Mouse (Mus musculus) limb, embryonic 11.5 days (tissue): ENCODE measurements at regions not wholly inside any gene's neighbourhood (a gene's known extent, or its start where the extent isn't known, plus 50 kb on each side); places are given as distances from the start of the nearest gene placed in this dataset.
"Not testable (repeated sequence)": the region's sequence is repeated elsewhere in the genome, so short reads cannot be mapped to it uniquely, and the experiment has no call there.

Experiments
- ATAC-seq: fragments of 200-750 bp; cut with Nextera tagmentation; 2 replicates; pipeline ENCODE4 v1.8.0; 2017; ENCODE audit warnings: low read depth; ENCODE audit not compliant: insufficient number of reproducible peaks, low FRiP score, low TSS enrichment
- DNase-seq: peaks from one replicate; pipeline ENCODE4 v3.0.0-alpha.2; 2015; ENCODE audit warnings: low spot score
- H3K27ac ChIP-seq: fragments of 300-500 bp; sonication (generic); replicated peaks from 2 replicates; pipeline ENCODE4 v1.5.1; 2014; ENCODE audit warnings: low read depth, mild to moderate bottlenecking, low read length
- H3K27me3 ChIP-seq: fragments of 300-500 bp; sonication (generic); 2 replicates; pipeline ENCODE4 v1.6.1; 2014; ENCODE audit warnings: mild to moderate bottlenecking, low read length, mixed read lengths; ENCODE audit not compliant: control insufficient read depth, insufficient read depth
- H3K36me3 ChIP-seq: fragments of 300-500 bp; sonication (generic); 2 replicates; pipeline ENCODE4 v1.6.1; 2014; ENCODE audit warnings: mild to moderate bottlenecking, low read length, moderate library complexity, mixed read lengths; ENCODE audit not compliant: control insufficient read depth, insufficient read depth
- H3K4me1 ChIP-seq: fragments of 300-500 bp; sonication (generic); 2 replicates; pipeline ENCODE4 v1.6.1; 2014; ENCODE audit warnings: low read length, mixed read lengths; ENCODE audit not compliant: control insufficient read depth, insufficient read depth
- H3K4me2 ChIP-seq: fragments of 300-500 bp; sonication (generic); 2 replicates; pipeline ENCODE4 v1.6.1; 2014; ENCODE audit warnings: low read depth, mild to moderate bottlenecking, moderate library complexity; ENCODE audit not compliant: severe bottlenecking
- H3K4me3 ChIP-seq: fragments of 300-500 bp; sonication (generic); 2 replicates; pipeline ENCODE4 v1.5.1; 2014; ENCODE audit warnings: low read depth, low read length
- H3K9ac ChIP-seq: fragments of 300-500 bp; sonication (generic); 2 replicates; pipeline ENCODE4 v1.6.1; 2014; ENCODE audit warnings: mild to moderate bottlenecking, low read length
- H3K9me3 ChIP-seq: fragments of 300-500 bp; sonication (generic); 2 replicates; pipeline ENCODE4 v1.6.1; 2016; ENCODE audit warnings: low read length; ENCODE audit not compliant: control insufficient read depth
- WGBS: fragments of 180-500 bp; shearing (Covaris S2); extraction: QIAGEN DNeasy Blood & Tissue Kit; methylation state at CpG from one replicate; pipeline ENCODE4 v1.1.7; 2014; 5-methylcytosine and 5-hydroxymethylcytosine counted together

GRCm38 (mm10) chr2:3908192-3908591 lies 109.3 kb upstream of the Frmd4a start:
- Histone ChIP-seq H3K4me3 (no peak overlapping the region), H3K9ac (no peak overlapping the region), H3K27ac (no peak overlapping the region), H3K36me3 (no peaks in the 10 kb centered on the region), H3K27me3 (no peaks in the 10 kb centered on the region), H3K4me1 (no peaks in the 10 kb centered on the region), H3K9me3 (no peaks in the 10 kb centered on the region), H3K4me2 (no peak overlapping the region)
- 76% methylated on average over 3 of the region's 3 CpGs for WGBS
- no peak for ATAC-seq
- DNase-seq: no peak

- Histone ChIP-seq H3K9me3 (no peaks in the 10 kb centered on the region), H3K36me3 (no peaks in the 10 kb centered on the region), H3K9ac (no peak overlapping the region), H3K4me1 (no peaks in the 10 kb centered on the region), H3K27ac (no peak overlapping the region), H3K4me3 (no peak overlapping the region), H3K4me2 (no peak overlapping the region), H3K27me3 (no peaks in the 10 kb centered on the region)
- 81% methylated on average over 9 of the region's 9 CpGs for WGBS
- ATAC-seq (no peak), DNase-seq (no peak)
Observed at GRCm38 (mm10) chr2:3910086-3910891, 107.2 kb upstream of the Frmd4a start.

DNA sequence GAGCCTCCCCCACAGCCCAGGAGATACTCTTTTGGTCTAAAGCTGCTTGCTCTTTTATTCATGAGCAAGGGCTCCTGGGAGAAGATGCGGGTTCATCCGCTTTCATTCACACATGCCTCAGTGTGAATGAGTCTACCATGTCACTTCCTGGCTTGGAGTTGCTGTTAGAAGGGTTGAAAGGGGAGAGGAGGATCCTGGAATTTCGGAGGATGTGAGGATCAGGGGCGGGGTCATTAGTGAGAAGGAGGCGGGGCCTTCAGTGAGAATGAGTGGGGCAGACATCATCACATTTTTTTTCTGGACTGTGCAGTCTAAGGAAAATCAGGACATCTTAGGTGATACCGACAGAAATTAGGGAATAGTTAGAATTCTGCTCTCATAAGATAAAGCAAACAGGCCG lies 102.4 kb upstream of the Frmd4a start:
- Histone ChIP-seq H3K27ac (no peak overlapping the region), H3K9me3 (no peaks in the 10 kb centered on the region), H3K27me3 (no peaks in the 10 kb centered on the region), H3K4me3 (no peak overlapping the region), H3K36me3 (no peaks in the 10 kb centered on the region), H3K4me1 (no peaks in the 10 kb centered on the region), H3K4me2 (no peak overlapping the region), H3K9ac (no peak overlapping the region)
- 83% methylated on average over 7 of the region's 7 CpGs for WGBS
- DNase-seq (no peak), ATAC-seq (no peak)

GRCm38 (mm10) chr2:3916365-3916764 lies 101.2 kb upstream of the Frmd4a start:
- 93% methylated on average over 3 of the region's 3 CpGs for WGBS
- no peaks in the 10 kb centered on the region for H3K27me3 ChIP-seq
- ATAC-seq (no peak), DNase-seq (no peak)
- H3K4me2 ChIP-seq: no peak overlapping the region
- H3K4me3 ChIP-seq: no peak overlapping the region
- no peak overlapping the region for H3K27ac ChIP-seq
- H3K36me3 ChIP-seq: no peaks in the 10 kb centered on the region
- no peaks in the 10 kb centered on the region for H3K9me3 ChIP-seq
- no peak overlapping the region for H3K9ac ChIP-seq
- no peaks in the 10 kb centered on the region for H3K4me1 ChIP-seq

- Histone ChIP-seq H3K27ac (no peak overlapping the region), H3K36me3 (no peaks in the 10 kb centered on the region), H3K4me1 (no peaks in the 10 kb centered on the region), H3K9ac (no peak overlapping the region), H3K4me3 (no peak overlapping the region), H3K4me2 (no peak overlapping the region), H3K27me3 (no peaks in the 10 kb centered on the region), H3K9me3 (no peaks in the 10 kb centered on the region)
- DNase-seq (no peak), ATAC-seq (no peak)
- 83% methylated on average over 6 of the region's 6 CpGs for WGBS
Observed at GRCm38 (mm10) chr2:3918156-3918555, 99.4 kb upstream of the Frmd4a start.

- Histone ChIP-seq H3K36me3 (no peaks in the 10 kb centered on the region), H3K4me3 (no peak overlapping the region), H3K4me2 (no peak overlapping the region), H3K9ac (no peak overlapping the region), H3K9me3 (no peaks in the 10 kb centered on the region), H3K27ac (no peak overlapping the region), H3K4me1 (no peaks in the 10 kb centered on the region), H3K27me3 (no peaks in the 10 kb centered on the region)
- 91% methylated on average over 3 of the region's 3 CpGs for WGBS
- no peak for ATAC-seq
- no peak for DNase-seq
Observed at GRCm38 (mm10) chr2:3919893-3920292, 97.6 kb upstream of the Frmd4a start.

DNA sequence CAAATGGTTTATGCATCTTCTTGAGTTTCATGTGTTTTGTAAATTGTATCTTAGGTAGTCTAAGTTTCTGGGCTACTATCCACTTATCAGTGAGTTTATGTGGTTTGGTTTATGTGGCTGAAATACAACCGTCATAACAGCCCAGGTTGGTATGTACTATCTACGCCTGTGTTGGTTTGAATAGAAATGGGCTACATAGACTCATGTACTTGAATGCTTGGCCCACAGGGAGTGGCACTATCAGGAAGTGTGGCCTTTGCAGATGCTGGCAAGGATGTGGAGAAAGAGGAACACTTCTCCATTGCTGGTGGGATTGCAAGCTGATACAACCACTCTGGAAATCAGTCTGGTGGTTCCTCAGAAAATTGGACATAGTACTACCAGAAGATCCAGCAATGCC lies 96.4 kb upstream of the Frmd4a start:
- H3K27me3 ChIP-seq, DNase-seq, H3K4me2 ChIP-seq, H3K9me3 ChIP-seq, H3K9ac ChIP-seq, ATAC-seq, H3K36me3 ChIP-seq, H3K4me3 ChIP-seq, H3K27ac ChIP-seq, H3K4me1 ChIP-seq: not testable (repeated sequence)
- WGBS: 93% methylated on average over 2 of the region's 2 CpGs

DNA sequence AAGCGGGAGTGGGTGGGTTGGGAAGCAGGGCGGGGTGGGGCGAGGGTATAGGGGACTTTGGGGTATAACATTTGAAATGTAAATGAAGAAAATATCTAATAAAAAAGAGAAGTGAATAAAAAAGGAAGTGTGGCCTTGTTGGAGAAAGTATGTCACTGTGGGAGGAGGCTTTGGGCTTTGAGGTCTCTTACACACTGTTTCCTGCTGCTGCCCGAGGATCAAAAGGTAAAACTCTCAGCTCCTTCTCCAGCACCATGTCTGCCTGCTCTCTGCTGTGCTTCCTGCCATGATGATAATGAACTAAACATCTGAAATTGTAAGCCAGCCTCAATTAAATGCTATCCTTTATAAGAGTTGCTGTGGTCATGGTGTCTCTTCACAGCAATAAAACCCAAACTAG lies 94.8 kb upstream of the Frmd4a start:
- 83% methylated on average over 4 of the region's 4 CpGs for WGBS
- H3K4me1 ChIP-seq: no peaks in the 10 kb centered on the region
- H3K36me3 ChIP-seq: no peaks in the 10 kb centered on the region
- no peak overlapping the region for H3K9ac ChIP-seq
- DNase-seq: no peak
- H3K4me2 ChIP-seq: no peak overlapping the region
- no peaks in the 10 kb centered on the region for H3K9me3 ChIP-seq
- no peak overlapping the region for H3K4me3 ChIP-seq
- H3K27ac ChIP-seq: no peak overlapping the region
- no peaks in the 10 kb centered on the region for H3K27me3 ChIP-seq
- ATAC-seq: no peak

DNA sequence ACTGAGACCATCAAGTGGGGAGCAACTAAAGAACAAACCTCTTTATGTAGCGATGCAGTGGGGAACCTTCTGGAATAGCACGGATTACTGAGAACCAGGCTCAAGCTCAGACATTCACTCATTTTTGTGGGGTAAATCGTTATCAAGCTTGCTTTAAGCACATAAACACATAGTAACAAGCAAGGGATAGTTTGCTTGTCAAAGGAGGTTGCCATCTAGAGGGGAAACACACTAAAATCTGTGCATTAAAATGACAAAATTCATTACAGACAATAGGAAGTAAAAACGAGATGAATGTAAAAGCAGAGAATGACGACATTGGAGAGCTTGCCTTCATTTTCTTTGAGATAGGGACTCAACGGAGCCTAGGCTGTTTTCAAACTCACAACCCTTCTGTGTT lies 92.8 kb upstream of the Frmd4a start:
- DNase-seq: no peak
- no peaks in the 10 kb centered on the region for H3K27me3 ChIP-seq
- WGBS: 79% methylated on average over 6 of the region's 6 CpGs
- H3K4me2 ChIP-seq: no peak overlapping the region
- H3K4me3 ChIP-seq: no peak overlapping the region
- no peaks in the 10 kb centered on the region for H3K4me1 ChIP-seq
- no peak overlapping the region for H3K9ac ChIP-seq
- H3K9me3 ChIP-seq: no peaks in the 10 kb centered on the region
- no peak overlapping the region for H3K27ac ChIP-seq
- no peaks in the 10 kb centered on the region for H3K36me3 ChIP-seq
- no peak for ATAC-seq
